Mouse (Mus musculus) regulatory T cell (primary cell): Measurements from ENCODE around the gene Grik1.

Experiments
- in situ Hi-C: fragments of 300-600 bp; cut with MboI, MseI; formaldehyde crosslinking; loops from one replicate; pipeline ENCODE4 v1.15.1; 2025; ENCODE audit warnings: high pct_unique_total_duplicates

The Grik1 gene

GRCm38 (mm10) chr16:88290132-88290772 is at the start of gene Grik1:
TSS of gene Grik1 (minus strand) at chr16:88290265.
- in situ Hi-C loops, result no loop called here

DNA sequence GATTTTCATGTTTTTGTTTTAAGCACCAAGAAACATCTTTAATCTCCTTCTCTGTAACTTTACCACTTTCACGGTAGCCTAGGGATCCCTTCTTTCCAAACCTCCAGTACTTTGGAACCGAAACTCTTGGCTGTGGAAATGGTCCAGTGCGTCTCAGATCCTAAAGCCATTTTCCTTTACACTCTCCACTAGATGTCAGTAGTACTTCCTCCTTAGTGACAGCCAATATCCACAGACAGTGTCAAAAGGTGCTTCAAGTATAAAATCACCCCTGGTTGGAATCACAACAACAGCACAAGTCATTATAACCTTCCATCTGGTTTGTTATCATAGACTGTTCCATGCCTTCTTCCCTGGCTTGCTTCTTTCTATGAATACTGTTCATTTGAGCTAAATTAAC is 4.1 kb upstream of the Grik1 start:
- in situ Hi-C loops, result no loop called here

- in situ Hi-C loops, result no loop called here
These were observed 514 bp downstream of the Grik1 start for GRCm38 (mm10) chr16:88289421-88290081.

- in situ Hi-C loops, result no loop called here
These were observed 31.7 kb downstream of the Grik1 start for GRCm38 (mm10) chr16:88258407-88258806.

DNA sequence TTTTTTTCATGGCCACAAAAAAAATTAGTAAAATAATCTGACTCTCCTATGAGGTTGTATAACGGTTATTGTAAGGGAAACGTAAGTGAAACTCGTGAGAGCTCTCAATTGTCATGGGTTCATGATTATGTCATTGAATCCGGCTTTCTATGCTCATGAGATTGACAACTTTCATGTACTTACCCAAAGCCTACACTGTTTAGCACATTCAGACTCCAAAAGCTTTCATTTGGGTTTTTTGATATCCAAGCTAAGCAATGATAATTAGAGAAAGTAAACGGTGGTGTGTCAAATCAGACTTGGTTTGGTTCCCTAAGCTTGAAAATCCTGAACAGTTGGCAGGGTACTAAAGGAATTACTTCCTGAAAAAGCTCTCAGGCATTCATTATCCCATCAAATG is 33.0 kb downstream of the Grik1 start:
- in situ Hi-C loops, result no loop called here

- in situ Hi-C loops, result no loop called here
These were observed 34.0 kb downstream of the Grik1 start for GRCm38 (mm10) chr16:88256101-88256500.

GRCm38 (mm10) chr16:88252676-88253075 is 37.4 kb downstream of the Grik1 start:
- in situ Hi-C loops, result no loop called here

GRCm38 (mm10) chr16:88251049-88251448 is 39.0 kb downstream of the Grik1 start:
- in situ Hi-C loops, result no loop called here

DNA sequence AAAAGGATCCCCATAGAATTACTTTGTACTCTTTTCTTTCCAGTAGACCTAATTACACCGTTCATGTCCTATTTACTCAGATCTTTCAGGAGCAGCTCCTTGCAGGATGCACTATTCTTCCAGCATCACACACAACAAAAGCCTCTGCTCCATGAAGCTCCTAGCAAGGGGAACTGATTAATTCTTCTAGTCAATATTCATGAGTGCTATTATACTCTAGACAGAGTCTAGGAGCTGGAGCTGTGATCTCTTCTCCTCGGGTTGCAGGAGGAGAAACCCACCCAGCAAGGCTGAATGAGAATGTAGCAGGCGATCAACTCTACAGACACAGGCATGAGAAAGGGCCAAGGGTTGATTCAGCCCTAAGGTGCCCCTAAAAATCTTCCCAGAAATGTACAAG is 40.2 kb downstream of the Grik1 start:
- in situ Hi-C loops, result no loop called here

DNA sequence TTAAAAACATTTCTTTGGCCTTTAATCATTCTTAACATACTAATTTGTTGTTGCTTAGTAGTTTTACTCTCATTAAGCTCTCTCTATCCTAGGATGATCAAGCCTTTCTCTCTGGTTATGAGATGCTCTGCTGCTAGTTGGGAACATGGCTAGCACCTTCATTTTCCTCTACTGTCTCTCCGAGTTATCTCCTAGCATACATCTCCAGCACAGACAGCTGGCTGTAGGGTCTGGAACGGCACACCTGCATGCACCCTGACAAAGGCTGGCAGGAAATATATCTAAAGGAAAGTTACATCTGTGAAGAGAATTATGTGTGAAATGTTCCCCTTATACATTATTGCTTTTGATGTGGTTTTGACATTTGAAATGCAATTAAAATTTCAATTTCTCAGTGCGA is 42.5 kb downstream of the Grik1 start:
- in situ Hi-C loops, result no loop called here

DNA sequence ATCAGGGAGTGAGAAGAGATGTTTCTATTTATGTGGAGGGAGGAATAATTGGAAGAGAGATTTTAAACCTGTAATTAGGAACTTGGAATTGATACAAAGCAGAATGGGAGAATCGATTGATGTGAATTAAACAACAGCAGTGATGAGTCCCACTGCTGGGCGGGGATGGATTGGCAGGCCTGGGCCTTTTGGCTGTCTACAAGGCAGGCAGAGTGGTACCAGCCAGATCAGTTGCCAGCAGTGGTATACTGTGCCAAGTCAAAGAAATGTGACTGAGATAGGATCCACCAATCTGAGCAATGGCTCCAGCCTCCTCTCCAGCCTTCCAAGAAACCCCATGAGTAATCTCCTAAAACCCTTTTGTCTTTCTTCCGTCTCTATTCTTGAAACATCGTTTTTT is 45.4 kb downstream of the Grik1 start:
- in situ Hi-C loops, result no loop called here

DNA sequence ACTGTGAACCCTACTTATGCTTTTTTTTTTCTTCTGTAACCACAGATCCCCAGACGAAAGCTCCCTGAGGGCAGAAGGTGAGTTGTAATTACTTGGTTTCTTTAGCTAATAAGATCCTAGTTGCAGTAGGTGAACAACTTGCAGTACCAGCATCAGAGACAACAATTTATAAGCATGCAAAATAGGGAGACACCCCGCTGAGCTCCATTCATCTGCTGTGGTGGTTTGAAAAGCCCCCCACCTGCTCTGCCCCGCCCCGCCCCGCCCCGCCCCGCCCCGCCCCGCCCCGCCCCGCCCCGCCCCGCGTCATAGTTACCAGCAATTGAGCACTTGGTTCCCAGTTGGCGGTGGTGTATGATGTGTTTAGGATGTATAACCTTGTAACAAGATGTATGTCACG is 64.4 kb downstream of the Grik1 start:
- in situ Hi-C loops, result no loop called here

- in situ Hi-C loops, result loop anchor here (25.0 kb wide), 1 partner anchor 685 kb away; no protein-coding TSS in a partner anchor
These were observed 68.1 kb downstream of the Grik1 start for GRCm38 (mm10) chr16:88221932-88222331.

GRCm38 (mm10) chr16:88212531-88212930 is 77.5 kb downstream of the Grik1 start:
- in situ Hi-C loops, result loop anchor here (25.0 kb wide), 1 partner anchor 675 kb away; no protein-coding TSS in a partner anchor

DNA sequence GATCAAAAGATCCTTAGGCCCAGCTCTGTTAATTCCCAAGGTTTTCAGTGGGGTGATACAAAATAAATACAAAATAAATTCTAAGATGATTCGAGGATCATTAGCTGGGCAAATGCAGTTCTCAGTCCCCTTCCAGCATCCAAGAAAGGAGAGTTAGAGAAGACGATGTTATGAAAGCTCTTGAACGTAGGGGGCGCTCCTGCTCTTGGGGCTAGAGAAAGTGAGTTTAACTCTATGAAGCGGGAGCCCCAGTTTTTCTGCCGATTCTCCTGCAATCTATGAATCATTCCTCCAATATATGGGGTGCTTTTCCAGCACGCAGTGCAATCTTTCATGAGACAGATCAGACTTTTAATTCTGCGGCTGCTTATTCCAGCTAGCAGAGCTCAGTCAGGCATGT is 78.2 kb downstream of the Grik1 start:
- in situ Hi-C loops, result loop anchor here (25.0 kb wide), 1 partner anchor 675 kb away; no protein-coding TSS in a partner anchor

DNA sequence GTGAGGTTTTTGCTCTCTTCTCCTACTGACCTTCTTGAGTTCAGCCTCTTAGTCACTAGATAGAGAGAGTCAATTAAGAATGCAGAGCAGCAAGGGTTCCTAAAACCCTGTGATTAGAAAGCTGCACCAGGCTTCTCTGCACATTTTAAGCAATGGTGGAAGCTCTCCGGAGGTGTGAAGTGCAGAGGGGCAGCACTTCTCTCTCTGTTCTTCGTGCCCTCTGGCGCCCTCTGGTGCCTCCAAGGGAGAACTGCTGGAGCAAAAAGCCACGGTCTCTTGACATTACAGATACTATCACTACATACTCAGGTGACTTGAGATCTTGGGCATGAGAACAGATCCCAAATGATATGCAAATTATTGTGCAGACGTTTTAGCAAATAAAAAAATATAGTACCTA is 85.7 kb downstream of the Grik1 start:
- in situ Hi-C loops, result loop anchor here (5.0 to 25.0 kb wide), 2 partner anchors 362 to 667 kb away; no protein-coding TSS in a partner anchor

DNA sequence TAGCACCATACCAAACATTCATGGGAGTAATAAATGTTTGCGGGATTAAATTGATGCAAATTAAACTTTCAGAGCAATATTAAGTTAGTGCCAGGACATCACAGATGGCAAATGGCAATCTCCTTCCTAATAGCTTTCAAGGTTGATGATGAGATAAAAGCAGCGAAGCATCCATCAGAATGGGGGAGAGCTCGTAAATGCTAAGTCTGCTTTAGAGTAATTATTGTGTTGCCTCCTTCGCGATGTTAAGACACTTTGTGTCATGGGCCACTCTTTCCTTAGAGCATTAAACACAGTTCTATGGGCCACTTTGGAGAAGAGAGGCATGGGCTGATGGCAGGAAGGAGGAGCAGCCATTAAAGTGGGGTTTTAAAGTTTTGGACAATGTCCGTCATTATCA is 86.1 kb downstream of the Grik1 start:
- in situ Hi-C loops, result loop anchor here (5.0 to 25.0 kb wide), 2 partner anchors 362 to 667 kb away; no protein-coding TSS in a partner anchor

DNA sequence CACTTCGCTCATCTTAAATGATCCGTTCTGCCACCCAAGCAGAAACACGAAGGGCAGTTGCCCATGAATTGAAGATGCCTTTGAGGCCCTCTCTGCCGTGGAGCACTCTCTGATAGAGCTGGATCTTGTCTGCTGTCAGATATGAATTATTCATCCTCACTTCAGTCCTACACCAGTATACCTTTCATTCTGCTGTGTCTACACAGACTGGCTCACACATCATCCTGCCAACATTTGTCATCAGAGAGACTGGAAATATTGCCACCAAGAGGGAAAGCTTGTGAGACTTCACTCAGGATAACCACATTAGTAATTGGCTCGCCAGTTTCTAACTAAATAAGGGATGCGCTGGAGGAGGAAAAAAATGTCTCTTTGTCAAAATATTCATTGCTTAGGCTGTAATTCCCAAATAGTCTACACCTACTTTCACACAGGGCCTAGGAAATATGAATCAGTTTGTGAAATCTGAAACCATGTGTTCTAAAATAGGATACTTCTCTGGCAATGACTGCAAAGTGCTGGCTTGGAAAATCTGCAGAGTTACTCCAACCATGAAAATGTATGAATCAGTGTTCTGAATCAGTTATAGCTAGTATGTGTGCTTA is 102.5 kb downstream of the Grik1 start:
- in situ Hi-C loops, result no loop called here

GRCm38 (mm10) chr16:88178813-88179212 is 111.3 kb downstream of the Grik1 start:
- in situ Hi-C loops, result no loop called here

DNA sequence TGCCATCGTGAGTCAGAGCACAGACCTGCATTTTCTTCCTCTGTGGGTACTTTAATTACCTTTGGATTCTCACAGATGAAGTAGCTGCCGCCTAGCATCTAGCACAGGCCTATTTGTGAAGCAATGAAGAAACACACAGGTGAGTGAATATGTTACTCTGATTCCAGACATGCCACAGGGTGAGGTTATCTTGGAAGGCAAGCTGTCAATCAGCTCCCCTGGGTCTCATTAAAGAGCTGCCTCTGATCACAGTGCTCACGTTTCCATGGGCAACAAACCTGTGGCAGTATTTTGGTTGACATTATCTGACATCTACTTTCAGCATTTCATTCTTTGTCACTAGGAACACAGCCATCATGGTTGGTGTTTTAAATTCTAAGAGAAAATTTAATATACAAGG is 112.7 kb downstream of the Grik1 start:
- in situ Hi-C loops, result no loop called here

DNA sequence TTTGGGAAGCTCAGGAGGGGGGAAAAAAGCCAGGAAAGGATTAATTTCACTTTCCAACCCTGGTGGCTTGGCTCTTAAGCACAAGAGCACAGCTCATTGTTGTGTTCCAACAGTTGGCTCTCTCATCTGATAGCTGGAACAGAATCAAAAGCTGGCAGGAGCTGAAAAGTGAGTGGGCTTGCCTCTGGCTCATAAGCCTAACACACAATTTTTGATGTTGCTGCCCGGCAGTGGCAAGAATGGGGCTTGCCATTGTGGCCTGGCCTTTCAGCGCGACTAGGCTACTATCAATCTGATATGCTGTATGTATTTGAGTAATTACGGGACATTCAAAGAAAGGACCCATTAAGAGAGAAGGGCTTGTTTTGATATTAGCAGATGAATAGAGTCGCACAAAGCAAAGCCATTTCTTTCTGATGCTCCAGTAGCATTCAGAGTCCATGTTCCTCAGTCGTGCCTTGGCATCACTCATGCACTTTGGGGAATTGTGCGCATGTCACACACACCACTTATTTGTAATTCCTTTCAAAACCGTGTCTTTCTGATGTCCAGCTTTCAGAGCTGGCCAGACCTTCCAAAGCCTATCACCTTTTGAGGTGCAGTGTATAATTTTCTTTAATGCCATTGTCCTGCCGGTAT is 115.9 kb downstream of the Grik1 start:
- in situ Hi-C loops, result no loop called here

DNA sequence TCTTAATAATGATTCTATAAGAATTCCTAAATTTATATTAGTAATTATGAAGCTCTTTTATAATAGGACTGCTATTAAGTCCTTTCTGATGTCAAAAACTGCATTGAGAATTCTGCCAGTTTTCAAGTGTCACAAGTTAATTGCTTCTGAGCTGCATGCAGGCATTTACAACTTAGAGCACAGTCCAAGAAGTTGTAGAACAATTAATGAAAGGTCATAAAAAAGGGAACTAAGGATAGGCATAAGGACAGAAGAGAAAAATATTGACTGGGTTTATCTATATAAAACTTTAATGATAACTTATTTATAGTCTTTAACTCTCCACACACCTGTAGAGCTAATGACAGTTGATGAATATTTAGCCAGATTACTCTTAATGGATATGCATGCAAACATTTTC is 123.5 kb downstream of the Grik1 start:
- in situ Hi-C loops, result no loop called here
